Mouse (Mus musculus) liver, embryonic 14.5 days (tissue): Measurements from ENCODE around the gene Nprl2. TPM values are rescaled to one million over a fixed set of nuclear protein-coding genes. Genes with fewer than 3 reads are reported as not detected.

Experiments
- ATAC-seq: fragments of 200-750 bp; cut with Nextera tagmentation; 2 replicates; pipeline ENCODE4 v1.8.0; 2017; ENCODE audit warnings: moderate number of reproducible peaks, mild to moderate bottlenecking, moderate library complexity; ENCODE audit not compliant: insufficient read depth
- DNase-seq, 3 experiments: peaks; one replicate each; pipeline ENCODE4 v3.0.0-alpha.2; 2012 to 2013; ENCODE audit warnings: low read depth in 3 of 3, low spot score in 3 of 3
- H3K27ac ChIP-seq: fragments of 300-500 bp; sonication (generic); 2 replicates; pipeline ENCODE4 v1.5.1; 2014; ENCODE audit warnings: moderate library complexity, mild to moderate bottlenecking, control low read depth, inconsistent platforms
- H3K27me3 ChIP-seq: fragments of 300-500 bp; sonication (generic); 2 replicates; pipeline ENCODE4 v1.6.1; 2014; ENCODE audit warnings: mild to moderate bottlenecking, low read length, moderate library complexity; ENCODE audit not compliant: control insufficient read depth, insufficient read depth
- H3K36me3 ChIP-seq: fragments of 300-500 bp; sonication (generic); replicated peaks from 2 replicates; pipeline ENCODE4 v1.6.1; 2014; ENCODE audit warnings: low read depth; ENCODE audit not compliant: control insufficient read depth, insufficient read depth
- H3K4me1 ChIP-seq, 2 experiments: fragments of 200-500 bp in 1 of 2; fragments of 300-500 bp in 1 of 2; sonication (generic) in 1 of 2; replicated peaks; 2 replicates each; pipeline ENCODE4 v1.6.1; 2012 to 2014; ENCODE audit warnings: antibody characterized with exemption in 1 of 2, inconsistent platforms in 1 of 2, low read length in 1 of 2; ENCODE audit not compliant: control insufficient read depth in 2 of 2, insufficient read depth in 2 of 2
- H3K4me2 ChIP-seq: fragments of 300-500 bp; sonication (generic); 2 replicates; pipeline ENCODE4 v1.6.1; 2014; ENCODE audit warnings: low read depth, mild to moderate bottlenecking, control low read depth, moderate library complexity
- H3K4me3 ChIP-seq, 2 experiments: fragments of 200-500 bp in 1 of 2; fragments of 300-500 bp in 1 of 2; sonication (generic) in 1 of 2; 2 replicates each; pipeline ENCODE4 v1.5.1; 2012 to 2014; ENCODE audit warnings: low read depth in 2 of 2, low read length in 2 of 2, mild to moderate bottlenecking in 2 of 2, control low read depth in 1 of 2, inconsistent platforms in 1 of 2, moderate library complexity in 1 of 2; ENCODE audit not compliant: insufficient read depth in 1 of 2
- H3K9ac ChIP-seq: fragments of 300-500 bp; sonication (generic); replicated peaks from 2 replicates; pipeline ENCODE4 v1.6.1; 2014; ENCODE audit warnings: mild to moderate bottlenecking, control low read depth, moderate library complexity
- H3K9me3 ChIP-seq: fragments of 300-500 bp; sonication (generic); 2 replicates; pipeline ENCODE4 v1.6.1; 2016; ENCODE audit warnings: low read length, mixed read lengths; ENCODE audit not compliant: control insufficient read depth
- CTCF ChIP-seq: IDR thresholded peaks from 2 replicates; pipeline ENCODE4 v1.5.1; 2016; ENCODE audit warnings: antibody characterized with exemption, low read depth, control low read depth
- EP300 ChIP-seq: IDR thresholded peaks from 2 replicates; pipeline ENCODE4 v1.6.1; 2016; ENCODE audit warnings: antibody characterized with exemption, low read depth
- WGBS: fragments of 180-500 bp; shearing (Covaris S2); extraction: QIAGEN DNeasy Blood & Tissue Kit; methylation state at CpG from one replicate; pipeline ENCODE4 v1.1.7; 2014; ENCODE audit not compliant: insufficient replicate concordance; 5-methylcytosine and 5-hydroxymethylcytosine counted together
- polyA plus RNA-seq, 2 experiments: library from polyadenylated mRNA; depleted of rRNA in 1 of 2; stranded (reverse) in 1 of 2; unstranded in 1 of 2; fragments of >200 nt; fragmentation: Nextera tagmentation in 1 of 2; extraction: Ambion mirVana in 1 of 2; gene quantifications; 2 replicates each; pipeline versions ENCODE4 v1.2.1 to v1.2.3; 2012 to 2014

The Nprl2 gene
- polyA plus RNA-seq, 2 experiments: 9.2 to 10.5 TPM

- Histone ChIP-seq H3K27me3 (no peaks in the 10 kb centered on the region), H3K4me1 (peaks cover 26 to 39% of the 10 kb centered on the region in 2 experiments), H3K4me3 (no peak overlapping the region), H3K9me3 (no peaks in the 10 kb centered on the region), H3K36me3 (no peaks in the 10 kb centered on the region; the same call in 1 of the 2 replicates), H3K4me2 (no peak overlapping the region), H3K27ac (peak overlapping the region; percentile 96), H3K9ac (no peak overlapping the region)
- WGBS: 87% methylated on average over 14 of the region's 14 CpGs
- DNase-seq (no peak), ATAC-seq (no peak)
- no peak for TF ChIP-seq CTCF
- TF ChIP-seq EP300: no peak
Observed at GRCm38 (mm10) chr9:107579023-107579900, 37.2 kb downstream of the Nprl2 start.

- peak within 1 kb of the TSS; percentile 92 for H3K9ac ChIP-seq
- ATAC-seq (peak; percentile 79), DNase-seq (peak; percentile 82 to 87 (median 84))
- WGBS: 1% methylated on average over 32 of the region's 32 CpGs
- H3K4me1 ChIP-seq: peaks cover 25 to 39% of the 10 kb centered on the region in 2 experiments
- H3K27ac ChIP-seq: peak within 1 kb of the TSS; percentile 96
- H3K9me3 ChIP-seq: no peaks in the 10 kb centered on the region
- H3K4me3 ChIP-seq: peak within 1 kb of the TSS; percentile 72 to 86
- peak within 1 kb of the TSS; percentile 100 for H3K4me2 ChIP-seq
- TF ChIP-seq CTCF: no peak
- TF ChIP-seq EP300: peak; percentile 11; the same call in 1 of the 2 replicates
- H3K36me3 ChIP-seq: no peaks in the 10 kb centered on the region; the same call in 1 of the 2 replicates
- no peaks in the 10 kb centered on the region for H3K27me3 ChIP-seq
Observed at GRCm38 (mm10) chr9:107580501-107581317, 38.7 kb downstream of the Nprl2 start, which contains the start of gene Hyal3. Hyal3 (plus strand) TSS chr9:107580818.

- ATAC-seq (no peak), DNase-seq (no peak)
- Histone ChIP-seq H3K4me3 (peak overlapping the region; percentile 72 to 86), H3K9ac (peak overlapping the region; percentile 92), H3K36me3 (no peaks in the 10 kb centered on the region; the same call in 1 of the 2 replicates), H3K9me3 (no peaks in the 10 kb centered on the region), H3K4me1 (peaks cover 27 to 38% of the 10 kb centered on the region in 2 experiments), H3K27me3 (no peaks in the 10 kb centered on the region), H3K4me2 (peak overlapping the region; percentile 100), H3K27ac (peak overlapping the region; percentile 96)
- TF ChIP-seq CTCF (no peak), EP300 (no peak)
- WGBS: 30% methylated on average over 4 of the region's 4 CpGs
Observed at GRCm38 (mm10) chr9:107581584-107581983, 39.6 kb downstream of the Nprl2 start.

DNA sequence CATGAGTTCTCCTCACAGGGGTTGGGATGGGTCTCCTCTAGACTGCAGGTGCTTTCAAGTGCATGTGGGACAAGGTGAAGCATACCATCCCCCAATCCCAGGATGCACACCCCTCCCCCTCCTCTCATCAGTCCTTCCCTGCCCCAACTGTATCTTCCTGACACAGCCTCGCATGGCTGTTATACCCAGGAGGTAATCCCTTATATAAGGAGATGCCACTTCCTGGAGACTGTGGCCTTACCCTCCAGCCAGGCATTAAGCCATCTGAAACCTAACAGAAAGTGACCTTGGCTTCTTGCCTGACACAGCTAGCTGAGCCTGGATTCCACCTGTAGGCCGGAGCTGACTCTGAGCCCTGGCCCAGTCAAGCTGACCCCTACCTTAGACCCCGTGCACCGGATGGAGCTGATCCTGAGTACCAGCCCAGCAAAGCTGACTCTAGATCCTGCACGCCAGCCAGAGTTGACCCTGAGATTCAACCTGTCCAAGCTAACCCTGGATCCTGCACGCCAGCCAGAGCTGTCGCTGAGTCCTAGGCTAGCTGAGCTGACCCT, 40.6 kb downstream of the Nprl2 start:
- Histone ChIP-seq H3K4me1 (peaks cover 23 to 33% of the 10 kb centered on the region in 2 experiments), H3K27ac (peak overlapping the region; percentile 96), H3K36me3 (no peaks in the 10 kb centered on the region; the same call in 1 of the 2 replicates), H3K9ac (no peak overlapping the region), H3K9me3 (no peaks in the 10 kb centered on the region), H3K27me3 (no peaks in the 10 kb centered on the region), H3K4me2 (peak overlapping the region; percentile 100), H3K4me3 (no peak overlapping the region; a peak in 1 of 4 replicates)
- DNase-seq: no peak
- TF ChIP-seq CTCF (no peak), EP300 (no peak)
- WGBS: 83% methylated on average over 7 of the region's 7 CpGs
- no peak for ATAC-seq
